Mouse (Mus musculus): ENCODE data around the gene Nck1.

- TF ChIP-seq MYOD1 (IDR thresholded peaks at IDR 0.05; ENCODE audit: control insufficient read depth in 1 of 3, insufficient read length in 2 of 3, low read depth in 2 of 3) = no peak
- TF ChIP-seq POLR2A (IDR thresholded peaks at IDR 0.05; ENCODE audit: insufficient read length, low read depth) = no peak
- TF ChIP-seq TCF3 (IDR thresholded peaks at IDR 0.05; ENCODE audit: insufficient read length, low read depth) = no peak
- no peak for TF ChIP-seq POLR2AphosphoS2 (IDR thresholded peaks at IDR 0.05; ENCODE audit: insufficient read length, low read depth)
- TF ChIP-seq MAX (IDR thresholded peaks at IDR 0.05; ENCODE audit: low read depth) = no peak
Measured at GRCm38 (mm10) chr9:100461671-100462070, 84.3 kb downstream of the Nck1 start.
